Mouse (Mus musculus) hindbrain, embryonic 13.5 days (tissue): ENCODE data around the gene Otulinl. TPM values are rescaled to one million over a fixed set of nuclear protein-coding genes. Genes with fewer than 3 reads are reported as not detected.

Source experiments
- polyA plus RNA-seq: library from polyadenylated mRNA; unstranded; fragments of >200 nt; fragmentation: Nextera tagmentation; extraction: Ambion mirVana; gene quantifications from 2 replicates; pipeline ENCODE4 v1.2.1, GENCODE M21; 2015

The Otulinl gene
- polyA plus RNA-seq, 1 experiment from 2014 or later: 14.3 TPM

Other genes with a start within 250 kb of the Otulinl start
- gene Ank, start 214.9 kb downstream of the Otulinl start, polyA plus RNA-seq: 13.2 and 13.3 TPM in 2 replicates
- gene Otulin, start 50.9 kb downstream of the Otulinl start, polyA plus RNA-seq: 23.1 and 24.1 TPM in 2 replicates